Mouse (Mus musculus): ENCODE measurements around the gene Map1lc3a.

DNA sequence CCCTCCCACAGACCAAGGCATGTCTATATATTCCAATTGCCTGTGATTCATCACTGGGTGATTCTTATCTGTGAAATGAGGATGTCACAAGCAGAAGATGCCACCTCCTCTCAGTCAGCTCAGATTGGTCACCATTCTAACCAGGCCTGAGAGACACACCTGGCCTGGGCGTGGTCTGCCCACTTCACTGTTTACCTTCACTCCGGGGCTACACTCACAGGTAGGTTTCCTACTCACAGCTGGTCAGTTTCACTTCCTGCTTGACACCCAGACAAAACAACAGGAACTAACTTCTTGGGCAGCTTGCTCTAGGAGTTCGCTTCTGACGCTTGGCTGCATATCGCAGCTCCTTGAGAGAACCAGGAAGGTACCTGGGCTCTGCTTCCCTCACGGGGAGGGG is 19.4 kb downstream of the Map1lc3a start:
- TF ChIP-seq CTCF (IDR thresholded peaks at IDR 0.05; ENCODE audit: low read depth) = no peak
- no peak for TF ChIP-seq EP300 (IDR thresholded peaks at IDR 0.05; ENCODE audit: low read depth)

All from liver, postnatal 0 days (tissue).